19 mouse cellular contexts compared by ENCODE assay signal in the genomic region with DNA sequence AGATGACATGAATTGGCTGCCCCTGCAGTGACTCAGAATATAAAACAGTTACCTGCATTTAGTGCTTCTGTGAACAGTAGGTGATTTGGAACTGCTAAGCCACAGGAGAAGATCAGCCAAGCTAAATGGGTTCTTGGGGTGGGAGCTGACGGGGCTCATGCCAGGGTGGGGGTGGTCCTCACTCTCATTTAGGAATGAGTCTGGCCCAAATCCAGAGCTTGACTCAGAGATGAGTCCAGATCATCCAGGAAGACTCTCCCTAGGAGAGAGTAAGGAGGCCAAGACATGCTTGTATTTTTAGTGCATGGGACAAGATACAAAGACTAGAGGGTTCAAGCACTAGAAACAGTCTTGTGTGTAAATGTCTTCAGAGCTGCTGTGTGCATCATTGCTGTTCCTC.
DNase-seq lines count a peak whose midpoint lies in the region.
"Had no signal": no experiment of that assay in that cellular context is flagged by ENCODE, and none has a peak within 500 bp of the region (broad histone marks: within the 10 kb centered on the region; RNA-seq: fewer than 3 reads in every experiment).

No protein-coding gene starts in this region.

- DNase-seq in cerebellum, postnatal 10 days = peak; percentile 51 to 70
- no peak for DNase-seq in cerebellum, postnatal 36 days
- DNase-seq in cerebellum, postnatal 14 days = peak; percentile 17 to 55
- DNase-seq in cerebellum, adult 9-11 months = no peak
- peak; percentile 6 for DNase-seq in 3T3-L1 (ENCODE audit: low read depth, low spot score)
- peak; percentile 2 for DNase-seq in brain, adult 2 months (ENCODE audit: low read depth, low spot score)
- no peak for DNase-seq in thymus, postnatal 14 days
- no peak for DNase-seq in layer of hippocampus, adult 9-10 months (ENCODE audit: low spot score)
- DNase-seq: adrenal gland, adult 2 months; adrenal gland, adult 8-10 months; adrenal gland, postnatal 10 days; adrenal gland, postnatal 14 days; adrenal gland, postnatal 25 days; adrenal gland, postnatal 36 days; B cell, adult 2 months; cerebellum, adult 11 months; cerebellum, adult 11-12 months; cerebellum, adult 18-20 months; cerebellum, adult 2 months had no signal

Comparison
In these comparisons a context has a peak if more than half of its experiments do, and no peak if none do; other contexts are left out.
1. DNase-seq: peak in cerebellum, postnatal 10 days (2 of 2), cerebellum, postnatal 14 days (2 of 2), 3T3-L1 (single experiment) and brain, adult 2 months (single experiment); none in cerebellum, postnatal 36 days (0 of 2), cerebellum, adult 9-11 months (single experiment), thymus, postnatal 14 days (single experiment) and layer of hippocampus, adult 9-10 months (single experiment).